Mouse (Mus musculus) forebrain, embryonic 15.5 days (tissue): Measurements from ENCODE around the gene Kazn. TPM values are rescaled to one million over a fixed set of nuclear protein-coding genes. Genes with fewer than 3 reads are reported as not detected.

Source experiments
- ATAC-seq: fragments of 200-750 bp; cut with Nextera tagmentation; replicated peaks from 2 replicates; pipeline ENCODE4 v1.8.0; 2017; ENCODE audit warnings: mild to moderate bottlenecking, moderate TSS enrichment, moderate library complexity
- H3K27ac ChIP-seq: fragments of 300-500 bp; sonication (generic); replicated peaks from 2 replicates; pipeline ENCODE4 v1.5.1; 2015; ENCODE audit warnings: mild to moderate bottlenecking, inconsistent platforms
- H3K27me3 ChIP-seq: fragments of 300-500 bp; sonication (generic); 2 replicates; pipeline ENCODE4 v1.6.1; 2015; ENCODE audit warnings: inconsistent platforms
- H3K36me3 ChIP-seq: fragments of 300-500 bp; sonication (generic); 2 replicates; pipeline ENCODE4 v1.6.1; 2015; ENCODE audit warnings: mild to moderate bottlenecking, inconsistent platforms
- H3K4me1 ChIP-seq: fragments of 300-500 bp; sonication (generic); 2 replicates; pipeline ENCODE4 v1.6.1; 2015; ENCODE audit warnings: inconsistent platforms
- H3K4me2 ChIP-seq: fragments of 300-500 bp; sonication (generic); replicated peaks from 2 replicates; pipeline ENCODE4 v1.6.1; 2015; ENCODE audit warnings: mild to moderate bottlenecking, inconsistent platforms
- H3K4me3 ChIP-seq: fragments of 300-500 bp; sonication (generic); 2 replicates; pipeline ENCODE4 v1.5.1; 2015; ENCODE audit warnings: mild to moderate bottlenecking, inconsistent platforms
- H3K9ac ChIP-seq: fragments of 300-500 bp; sonication (generic); replicated peaks from 2 replicates; pipeline ENCODE4 v1.6.1; 2015; ENCODE audit warnings: mild to moderate bottlenecking, inconsistent platforms
- H3K9me3 ChIP-seq: fragments of 300-500 bp; sonication (generic); 2 replicates; pipeline ENCODE4 v1.6.1; 2016; ENCODE audit warnings: inconsistent platforms
- WGBS: fragments of 180-500 bp; shearing (Covaris S2); methylation state at CpG from one replicate; pipeline ENCODE4 v1.1.7; 2015; ENCODE audit warnings: mixed read lengths; 5-methylcytosine and 5-hydroxymethylcytosine counted together
- polyA plus RNA-seq: library from polyadenylated mRNA; unstranded; fragments of >200 nt; fragmentation: Nextera tagmentation; extraction: Ambion mirVana; gene quantifications from 2 replicates; pipeline ENCODE4 v1.2.1, GENCODE M21; 2015

Kazn gene
- polyA plus RNA-seq, 1 experiment from 2014 or later, result 25.6 TPM

DNA sequence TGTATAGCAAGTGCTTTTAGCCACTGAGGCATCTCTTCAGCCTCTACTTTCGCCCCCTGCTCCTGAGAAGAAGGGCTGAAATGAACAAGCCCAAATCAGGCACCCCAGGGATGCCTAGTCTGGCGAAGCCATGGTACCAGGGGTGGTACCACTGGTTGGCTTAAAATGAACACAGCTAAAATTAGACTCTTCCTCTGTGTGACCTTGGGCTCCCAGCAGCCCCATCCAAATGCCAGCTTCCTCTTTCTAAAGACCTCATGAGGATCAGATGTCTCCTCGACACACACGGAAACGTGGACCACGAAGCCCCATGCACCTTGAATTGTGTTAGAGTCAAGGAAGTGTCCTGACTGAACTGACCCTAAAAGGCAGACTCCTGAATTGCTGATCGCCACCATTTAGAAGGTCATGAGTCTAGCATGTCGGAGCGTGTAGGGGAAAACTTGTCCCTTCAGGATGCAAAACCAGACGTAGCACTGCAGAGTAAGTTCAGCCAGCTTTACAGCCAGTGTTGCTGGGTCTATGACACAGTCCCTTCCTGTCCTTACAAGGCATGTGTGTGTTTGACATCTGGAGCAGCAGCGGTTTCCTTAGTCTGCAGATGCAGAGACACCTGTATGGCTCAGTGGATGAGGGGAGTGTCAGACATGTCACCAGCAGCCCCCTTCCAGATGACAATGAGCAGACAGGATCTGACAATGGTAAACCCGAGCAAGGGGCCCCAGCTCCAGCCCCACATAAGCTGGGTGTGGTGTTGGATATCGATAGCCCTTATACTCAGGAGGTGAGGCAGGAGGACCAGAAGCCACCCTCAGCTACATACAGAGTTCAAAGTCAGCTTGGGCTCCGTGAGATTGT lies 159.3 kb downstream of the Kazn start:
- Histone ChIP-seq H3K4me1 (peaks cover 37% of the 10 kb centered on the region), H3K9ac (no peak overlapping the region), H3K27me3 (peaks cover 10% of the 10 kb centered on the region; the same call in 1 of the 2 replicates), H3K4me3 (no peak overlapping the region), H3K27ac (no peak overlapping the region), H3K4me2 (no peak overlapping the region), H3K36me3 (no peaks in the 10 kb centered on the region), H3K9me3 (no peaks in the 10 kb centered on the region)
- ATAC-seq, result no peak
- 83% methylated on average over 14 of the region's 14 CpGs for WGBS

DNA sequence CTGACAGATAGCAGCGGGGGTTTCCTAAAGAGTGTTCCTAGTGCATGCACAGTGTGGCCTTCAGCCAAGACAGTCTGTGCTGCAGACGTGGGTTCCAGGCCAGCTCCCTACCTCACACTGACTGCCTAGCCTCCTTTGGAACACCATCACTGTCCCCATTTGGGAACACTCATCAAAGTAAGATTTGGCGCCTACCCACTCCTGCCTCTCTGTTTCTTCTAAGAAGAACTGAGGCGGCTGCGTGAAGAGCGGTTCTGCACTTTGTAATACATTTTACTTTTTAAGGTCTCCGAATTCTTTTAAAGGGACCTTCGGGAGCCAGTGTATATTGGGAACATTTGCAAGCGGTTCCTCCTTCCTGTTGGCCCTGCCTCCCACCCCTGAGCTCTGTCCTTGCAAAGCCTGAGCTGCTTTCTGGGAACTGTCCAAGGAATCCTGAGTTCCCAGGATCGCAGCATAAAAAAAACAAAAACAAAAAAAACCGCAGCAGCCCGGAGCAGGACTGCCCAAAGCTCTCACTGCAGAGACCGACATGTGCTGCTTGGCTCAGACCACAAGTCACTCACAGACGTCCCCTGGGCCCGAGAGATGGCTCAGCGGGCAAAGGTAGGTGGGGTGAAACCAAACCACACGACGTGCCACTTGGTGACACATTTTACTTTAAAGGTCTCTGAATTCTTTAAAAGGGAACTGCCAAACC lies 161.5 kb downstream of the Kazn start:
- no peak overlapping the region for H3K9ac ChIP-seq
- H3K9me3 ChIP-seq, result no peaks in the 10 kb centered on the region
- H3K27ac ChIP-seq, result peak overlapping the region; percentile 42; the same call in 1 of the 2 replicates
- no peaks in the 10 kb centered on the region for H3K27me3 ChIP-seq
- H3K36me3 ChIP-seq, result no peaks in the 10 kb centered on the region
- H3K4me3 ChIP-seq, result no peak overlapping the region
- no peak for ATAC-seq
- no peak overlapping the region for H3K4me2 ChIP-seq
- peaks cover 23% of the 10 kb centered on the region for H3K4me1 ChIP-seq
- 36% methylated on average over 18 of the region's 18 CpGs for WGBS

DNA sequence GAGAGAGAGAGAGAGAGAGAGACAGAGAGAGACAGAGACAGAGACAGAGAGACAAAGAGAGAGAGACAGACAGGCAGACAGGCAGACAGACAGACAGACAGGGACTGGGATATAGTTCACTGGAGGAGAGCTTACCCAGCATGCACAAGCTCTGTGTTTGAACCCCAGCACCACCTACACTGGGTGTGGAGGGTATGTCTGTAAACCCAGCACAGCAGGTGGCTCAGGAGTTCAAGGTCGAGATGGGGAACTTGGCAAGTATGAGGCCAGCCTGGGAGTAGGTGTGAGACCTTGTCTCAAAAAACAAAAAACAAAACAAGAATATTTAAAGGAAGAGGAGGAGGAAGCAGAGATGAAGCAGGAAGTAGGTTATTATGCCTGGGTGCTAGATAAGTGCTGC lies 162.3 kb downstream of the Kazn start:
- H3K36me3 ChIP-seq, result no peaks in the 10 kb centered on the region
- H3K4me3 ChIP-seq, result no peak overlapping the region
- H3K9ac ChIP-seq, result no peak overlapping the region
- no peaks in the 10 kb centered on the region for H3K9me3 ChIP-seq
- H3K27ac ChIP-seq, result 0 out of 2 replicates have a peak overlapping the region, but pooled peaks have one; percentile 42
- H3K27me3 ChIP-seq, result no peaks in the 10 kb centered on the region
- H3K4me2 ChIP-seq, result no peak overlapping the region
- no peak for ATAC-seq
- H3K4me1 ChIP-seq, result peaks cover 23% of the 10 kb centered on the region
- 71% methylated on average over 1 of the region's 1 CpGs for WGBS

DNA sequence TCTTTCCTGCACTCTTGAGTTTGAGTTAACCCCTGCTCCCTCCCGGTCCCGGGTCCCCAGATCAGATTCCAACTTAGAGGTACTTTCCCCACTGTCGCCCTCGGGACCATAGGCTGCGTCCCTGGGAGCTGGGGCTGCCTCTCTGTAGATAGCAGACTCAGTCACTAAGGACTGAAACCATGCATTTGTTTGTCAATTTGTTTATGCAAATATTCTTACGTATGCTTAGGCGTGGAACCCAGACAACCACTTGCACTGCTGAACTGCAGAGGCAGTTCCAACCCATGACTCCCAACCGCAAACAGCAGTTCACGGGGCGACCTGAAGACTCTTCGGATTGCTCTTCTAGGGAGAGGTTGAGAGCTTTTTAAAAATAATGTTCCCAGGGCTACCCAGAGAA lies 163.3 kb downstream of the Kazn start:
- Histone ChIP-seq H3K4me1 (peaks cover 19% of the 10 kb centered on the region), H3K4me2 (no peak overlapping the region), H3K9ac (no peak overlapping the region), H3K9me3 (no peaks in the 10 kb centered on the region), H3K4me3 (no peak overlapping the region), H3K27ac (no peak overlapping the region), H3K36me3 (no peaks in the 10 kb centered on the region), H3K27me3 (peaks cover 5% of the 10 kb centered on the region; the same call in 1 of the 2 replicates)
- no peak for ATAC-seq
- WGBS, result 89% methylated on average over 11 of the region's 11 CpGs

DNA sequence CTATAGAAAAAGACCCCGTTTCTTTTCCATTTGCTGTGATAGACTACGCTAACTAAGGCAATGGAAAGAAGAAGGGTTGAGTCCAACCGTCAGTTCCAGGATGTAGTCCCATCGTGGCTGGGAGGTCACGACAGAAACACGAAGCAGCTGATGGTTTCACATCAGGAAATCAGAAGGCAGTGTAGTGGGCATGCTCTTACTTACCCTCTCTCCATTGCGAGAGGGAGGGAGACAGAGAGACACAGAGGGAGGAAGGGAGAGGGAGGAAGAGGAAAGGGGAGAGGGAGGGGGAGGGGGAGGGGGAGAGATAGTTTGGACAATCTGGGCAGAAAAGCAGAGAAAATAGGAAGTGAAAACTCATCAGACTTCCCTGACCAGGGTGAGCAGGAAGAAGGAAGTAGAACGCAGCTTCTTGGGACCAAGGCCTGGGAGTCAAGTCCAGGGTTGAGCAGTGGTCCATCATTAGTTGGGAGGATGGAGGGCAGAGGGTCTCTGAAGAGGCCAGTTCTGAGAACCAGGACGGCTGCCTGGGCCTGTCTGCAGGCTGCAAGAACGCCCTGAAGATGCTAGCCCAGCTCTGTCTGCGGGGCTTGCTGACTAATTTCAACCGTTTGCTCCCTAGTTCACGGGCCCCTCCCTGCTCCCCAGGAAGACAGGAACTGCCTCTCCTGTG lies 165.0 kb downstream of the Kazn start:
- H3K27me3 ChIP-seq, result peaks cover 9% of the 10 kb centered on the region; the same call in 1 of the 2 replicates
- no peaks in the 10 kb centered on the region for H3K36me3 ChIP-seq
- no peak overlapping the region for H3K4me2 ChIP-seq
- no peak overlapping the region for H3K9ac ChIP-seq
- no peaks in the 10 kb centered on the region for H3K9me3 ChIP-seq
- peaks cover 13% of the 10 kb centered on the region for H3K4me1 ChIP-seq
- H3K4me3 ChIP-seq, result no peak overlapping the region
- ATAC-seq, result no peak
- WGBS, result 61% methylated on average over 12 of the region's 13 CpGs
- no peak overlapping the region for H3K27ac ChIP-seq

DNA sequence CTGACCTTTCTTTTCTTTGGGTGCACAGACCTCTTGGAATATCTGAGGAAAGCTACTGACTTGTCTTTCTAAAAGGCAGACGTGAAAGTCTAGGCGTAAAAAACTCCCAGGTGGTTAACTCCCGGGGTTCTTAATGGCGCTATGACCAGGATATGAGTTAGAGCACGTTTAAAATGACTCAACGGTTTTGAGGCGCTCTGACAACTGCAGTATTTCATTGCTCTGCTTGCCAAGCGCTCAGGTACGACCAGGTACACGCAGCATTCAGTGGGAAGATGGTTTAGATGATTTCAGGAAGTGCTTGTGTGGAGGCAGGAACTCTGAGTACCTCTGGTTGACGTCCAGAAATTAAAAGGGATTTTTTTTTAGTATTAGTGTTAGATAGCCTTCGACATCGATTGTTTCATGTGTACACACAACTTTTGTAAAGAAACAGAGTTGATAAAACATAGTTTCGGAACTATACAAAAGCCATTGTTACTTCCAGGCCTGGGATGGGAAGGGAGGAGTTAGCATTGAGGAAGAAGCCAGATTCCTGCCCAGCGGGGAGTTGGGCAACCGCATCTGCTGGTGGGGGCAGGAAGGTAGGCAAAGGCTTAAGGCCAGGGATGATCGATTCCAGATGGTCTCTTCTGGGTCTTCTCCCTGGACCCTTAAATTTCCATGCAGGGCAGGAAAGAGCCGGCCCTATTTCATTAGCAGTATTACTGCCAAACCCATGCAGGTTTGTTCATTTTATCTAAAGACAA lies 167.8 kb downstream of the Kazn start:
- ATAC-seq, result no peak
- no peaks in the 10 kb centered on the region for H3K36me3 ChIP-seq
- no peak overlapping the region for H3K27ac ChIP-seq
- no peaks in the 10 kb centered on the region for H3K9me3 ChIP-seq
- H3K9ac ChIP-seq, result no peak overlapping the region
- H3K27me3 ChIP-seq, result peaks cover 16% of the 10 kb centered on the region; the same call in 1 of the 2 replicates
- peaks cover 8% of the 10 kb centered on the region; the same call in 1 of the 2 replicates for H3K4me1 ChIP-seq
- WGBS, result 13% methylated on average over 18 of the region's 18 CpGs
- H3K4me2 ChIP-seq, result no peak overlapping the region
- H3K4me3 ChIP-seq, result no peak overlapping the region

DNA sequence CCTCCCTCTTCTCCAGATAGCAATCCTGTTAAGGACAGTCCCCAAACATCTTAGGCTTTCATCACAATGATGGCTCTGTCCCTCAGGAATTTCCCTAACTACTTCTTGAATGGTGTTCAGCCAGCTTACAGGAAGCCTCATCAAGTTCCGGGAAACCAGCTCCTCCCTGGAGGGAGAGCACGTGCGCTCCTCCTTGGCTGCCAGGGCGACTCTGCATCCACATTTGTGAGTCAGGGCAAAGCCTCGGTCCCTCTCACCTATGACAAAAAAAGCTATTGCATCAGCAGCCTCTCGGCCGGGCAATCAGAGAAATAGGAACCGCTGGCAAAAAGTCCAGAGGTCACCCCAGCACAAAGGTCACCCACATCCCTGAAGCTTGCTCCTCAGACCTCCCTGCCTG lies 168.4 kb downstream of the Kazn start:
- Histone ChIP-seq H3K4me1 (peaks cover 11% of the 10 kb centered on the region; the same call in 1 of the 2 replicates), H3K4me2 (no peak overlapping the region), H3K36me3 (no peaks in the 10 kb centered on the region), H3K27me3 (peaks cover 16% of the 10 kb centered on the region; the same call in 1 of the 2 replicates), H3K27ac (no peak overlapping the region), H3K9ac (no peak overlapping the region), H3K4me3 (no peak overlapping the region), H3K9me3 (no peaks in the 10 kb centered on the region)
- no peak for ATAC-seq
- WGBS, result 14% methylated on average over 8 of the region's 8 CpGs

DNA sequence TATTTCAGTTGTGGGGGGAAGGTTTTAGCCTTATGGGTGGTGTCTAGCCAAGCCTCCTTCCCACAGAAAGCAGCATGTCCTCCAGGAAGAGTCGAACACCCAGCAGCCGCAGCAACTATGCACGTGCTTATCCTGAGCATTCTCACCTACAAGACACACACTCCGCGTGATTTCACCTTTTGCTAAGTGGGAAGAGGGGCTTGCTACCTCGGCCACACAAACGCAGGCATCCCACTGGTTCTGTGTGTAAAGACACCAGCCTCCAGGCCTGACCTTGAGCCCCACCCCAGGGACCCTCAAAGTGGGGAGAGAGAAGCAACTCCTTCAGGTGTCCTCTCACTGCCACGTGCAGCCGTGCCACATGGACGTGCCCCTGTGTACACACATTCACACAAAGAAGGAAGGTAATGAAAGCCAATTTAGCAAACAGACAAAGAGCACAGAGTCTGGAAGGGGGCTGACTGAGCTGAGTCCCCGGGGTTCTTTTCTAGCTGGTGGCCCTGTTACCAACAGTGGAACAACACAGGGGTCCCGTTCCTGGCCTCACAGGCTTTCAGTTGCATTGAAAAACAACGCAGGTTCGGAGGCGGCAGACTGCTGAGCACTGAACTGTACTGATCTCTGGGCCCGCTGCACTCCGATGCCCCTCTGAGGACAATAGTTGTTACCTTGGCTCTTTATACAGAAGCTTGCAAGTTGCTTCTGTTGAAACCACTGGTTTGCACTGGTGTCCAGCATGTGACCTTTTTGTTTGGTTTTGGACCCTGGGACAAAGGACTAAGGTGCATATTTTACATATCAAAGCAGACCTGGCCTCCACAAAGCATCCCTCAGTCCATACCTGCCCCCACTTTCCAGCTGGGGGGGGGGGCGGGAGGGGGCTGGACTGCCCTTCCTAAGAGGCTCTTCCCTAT lies 170.0 kb downstream of the Kazn start:
- Histone ChIP-seq H3K4me1 (peaks cover 11% of the 10 kb centered on the region; the same call in 1 of the 2 replicates), H3K9ac (no peak overlapping the region), H3K27me3 (peaks cover 16% of the 10 kb centered on the region; the same call in 1 of the 2 replicates), H3K9me3 (no peaks in the 10 kb centered on the region), H3K36me3 (no peaks in the 10 kb centered on the region), H3K4me3 (no peak overlapping the region), H3K27ac (no peak overlapping the region), H3K4me2 (no peak overlapping the region)
- peak; percentile 38 for ATAC-seq
- WGBS, result 19% methylated on average over 18 of the region's 18 CpGs

DNA sequence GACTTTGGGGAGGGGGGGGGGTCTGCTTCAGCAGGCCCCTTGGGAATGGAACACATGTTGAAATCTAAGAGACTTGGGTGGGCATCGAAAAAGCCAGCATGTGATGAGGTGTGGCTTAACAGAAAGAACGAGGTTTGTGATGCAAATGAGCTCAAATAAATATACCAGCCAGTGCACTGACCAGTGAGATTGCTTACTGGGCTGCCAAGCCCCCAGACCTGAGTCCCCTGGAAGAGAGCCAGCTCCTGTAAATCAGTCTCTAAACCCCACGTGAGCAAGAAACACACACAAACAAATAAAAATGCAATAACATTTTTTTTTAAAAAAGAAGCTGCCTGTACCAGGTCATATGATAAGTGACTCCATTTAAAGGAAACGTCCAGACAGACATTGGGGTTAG lies 172.6 kb downstream of the Kazn start:
- no peak overlapping the region for H3K9ac ChIP-seq
- peaks cover 11% of the 10 kb centered on the region; the same call in 1 of the 2 replicates for H3K4me1 ChIP-seq
- ATAC-seq, result no peak
- H3K27ac ChIP-seq, result no peak overlapping the region
- H3K36me3 ChIP-seq, result no peaks in the 10 kb centered on the region
- WGBS, result 18% methylated on average over 4 of the region's 4 CpGs
- H3K9me3 ChIP-seq, result no peaks in the 10 kb centered on the region
- H3K4me2 ChIP-seq, result no peak overlapping the region
- H3K4me3 ChIP-seq, result no peak overlapping the region
- peaks cover 16% of the 10 kb centered on the region; the same call in 1 of the 2 replicates for H3K27me3 ChIP-seq

DNA sequence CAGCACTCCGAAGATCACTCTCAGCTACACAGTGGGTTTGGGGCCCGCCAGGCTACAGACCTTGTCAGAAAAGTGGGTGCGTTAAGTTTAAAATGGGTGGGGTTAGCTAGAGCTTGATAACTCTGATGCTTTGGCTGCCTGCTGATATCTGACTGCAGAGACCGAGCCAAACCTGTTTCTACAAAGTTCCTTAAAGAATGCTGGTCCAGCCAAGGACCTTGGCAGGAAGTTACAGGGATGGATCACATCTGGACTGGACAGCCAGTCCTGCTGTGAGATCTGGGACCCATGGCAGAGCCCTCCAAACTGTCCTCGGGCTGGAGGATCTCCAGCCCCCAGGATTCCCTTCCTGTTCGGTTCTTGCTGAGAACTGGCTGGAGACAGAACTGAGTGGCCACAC lies 173.4 kb downstream of the Kazn start:
- Histone ChIP-seq H3K4me2 (no peak overlapping the region), H3K36me3 (no peaks in the 10 kb centered on the region), H3K4me1 (peaks cover 14% of the 10 kb centered on the region; the same call in 1 of the 2 replicates), H3K9ac (no peak overlapping the region), H3K27me3 (peaks cover 10% of the 10 kb centered on the region; the same call in 1 of the 2 replicates), H3K9me3 (no peaks in the 10 kb centered on the region), H3K27ac (no peak overlapping the region), H3K4me3 (no peak overlapping the region)
- WGBS, result 83% methylated on average over 6 of the region's 6 CpGs
- ATAC-seq, result no peak
